Mouse (Mus musculus) adrenal gland, adult 8-10 months (tissue): Measurements from ENCODE around the gene Gm20830. TPM values are rescaled to one million over a fixed set of nuclear protein-coding genes. Genes with fewer than 3 reads are reported as not detected.
"Not testable (repeated sequence)": the region's sequence is repeated elsewhere in the genome, so short reads cannot be mapped to it uniquely, and the experiment has no call there.

Source experiments
- DNase-seq: peaks from one replicate; pipeline ENCODE4 v3.0.0; 2022
- total RNA-seq, 4 experiments: library from RNA; stranded (reverse); gene quantifications; 2 replicates each; pipeline ENCODE4 v1.2.4; 2022

The Gm20830 gene
- not detected for total RNA-seq

GRCm38 (mm10) chrY:6918182-6918581, at the start of gene Gm20830:
Gene Gm20830, minus strand, starts transcription at chrY:6918282.
- not testable (repeated sequence) for DNase-seq

Other genes with a start within 250 kb of the Gm20830 start
- not detected for gene Gm21719, start 235.4 kb downstream of the Gm20830 start, total RNA-seq